Mouse (Mus musculus): ENCODE measurements at regions not wholly inside any gene's neighbourhood (a gene's known extent, or its start where the extent isn't known, plus 50 kb on each side); places are given as distances from the start of the nearest gene placed in this dataset.
A peak's percentile ranks its signal among the peaks of the same experiment; 100 is the strongest.

DNA sequence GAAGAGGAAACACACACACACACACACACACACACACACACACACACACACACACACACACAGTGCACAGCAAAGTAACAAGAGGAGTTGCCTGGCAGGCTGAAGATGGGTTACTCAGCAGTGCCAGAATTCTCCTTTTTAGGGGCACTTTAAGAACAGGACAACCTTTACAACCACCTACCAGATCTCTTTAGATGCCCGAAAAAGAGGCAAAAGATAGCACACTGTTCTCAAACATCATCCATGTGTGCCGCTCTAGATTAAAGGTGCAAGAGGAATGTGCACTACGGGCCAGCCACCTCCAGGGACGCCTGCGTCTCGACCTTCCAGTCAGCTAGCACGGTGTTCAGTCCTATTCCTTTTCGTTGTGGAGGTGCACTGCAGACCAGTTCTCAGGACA lies 247.7 kb downstream of the Ipo11 start:
- no peak overlapping the region for H3K27ac ChIP-seq (replicated peaks)
- H3K9me3 ChIP-seq, result no peaks in the 10 kb centered on the region
- H3K27me3 ChIP-seq, result no peaks in the 10 kb centered on the region
- no peak for ATAC-seq (ENCODE audit: low FRiP score, low read depth)
- no peak overlapping the region for H3K4me2 ChIP-seq
- H3K4me3 ChIP-seq, result no peak overlapping the region
- WGBS, result 86% methylated on average over 8 of the region's 8 CpGs
- no peak overlapping the region for H3K9ac ChIP-seq
- no peaks in the 10 kb centered on the region for H3K36me3 ChIP-seq
- H3K4me1 ChIP-seq (replicated peaks), result no peaks in the 10 kb centered on the region

DNA sequence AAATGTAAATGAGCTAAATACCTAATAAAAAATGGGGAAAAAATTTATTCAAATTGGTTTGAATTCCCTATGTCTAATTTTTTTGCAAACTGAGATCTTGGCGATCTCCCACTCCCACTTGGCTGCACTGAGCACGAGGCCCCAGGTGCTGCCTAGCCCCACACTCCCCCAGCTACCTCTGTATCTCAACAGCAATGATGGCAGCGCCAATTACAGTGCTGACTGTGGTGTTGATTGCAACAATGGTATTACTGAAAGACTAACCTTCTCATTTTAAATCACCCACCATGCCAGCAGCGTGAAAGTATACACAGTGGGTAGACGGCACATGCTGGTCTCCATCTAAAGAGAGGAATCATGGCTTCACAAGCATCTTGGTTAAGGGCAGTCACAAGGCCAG lies 267.1 kb downstream of the Ipo11 start:
- no peak for ATAC-seq (ENCODE audit: low FRiP score, low read depth)
- Histone ChIP-seq H3K4me1 (replicated peaks) (no peaks in the 10 kb centered on the region), H3K9ac (no peak overlapping the region), H3K36me3 (no peaks in the 10 kb centered on the region), H3K4me2 (no peak overlapping the region), H3K27me3 (no peaks in the 10 kb centered on the region), H3K27ac (replicated peaks) (no peak overlapping the region), H3K4me3 (no peak overlapping the region), H3K9me3 (peaks cover 3% of the 10 kb centered on the region; the same call in 1 of the 2 replicates)
- WGBS, result 88% methylated on average over 5 of the region's 5 CpGs

DNA sequence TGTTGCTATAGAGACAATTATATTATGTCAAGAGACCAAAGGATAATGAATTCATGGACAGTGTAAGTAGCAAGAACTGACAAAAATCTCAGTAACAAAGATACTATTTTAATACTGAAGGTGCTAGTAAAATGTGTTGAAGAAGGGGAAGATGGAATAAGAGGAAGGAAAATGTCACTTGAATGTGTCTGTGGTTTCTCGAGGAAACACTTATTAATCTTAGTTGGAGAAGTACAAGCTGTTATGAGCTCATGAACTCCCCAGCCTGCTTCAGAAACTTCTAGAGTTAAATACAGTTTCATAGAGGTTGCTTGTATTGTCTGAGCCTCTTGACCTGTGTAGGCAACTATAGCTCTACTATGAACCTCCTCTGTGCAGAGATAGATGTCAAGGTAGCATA lies 274.6 kb downstream of the Ipo11 start:
- H3K9me3 ChIP-seq, result no peaks in the 10 kb centered on the region
- no peak for ATAC-seq (ENCODE audit: low FRiP score, low read depth)
- no peak overlapping the region for H3K9ac ChIP-seq
- H3K27ac ChIP-seq (replicated peaks), result no peak overlapping the region
- H3K4me3 ChIP-seq, result no peak overlapping the region
- 76% methylated on average over 1 of the region's 1 CpGs for WGBS
- H3K36me3 ChIP-seq, result no peaks in the 10 kb centered on the region
- no peaks in the 10 kb centered on the region for H3K4me1 ChIP-seq (replicated peaks)
- H3K27me3 ChIP-seq, result no peaks in the 10 kb centered on the region
- no peak overlapping the region for H3K4me2 ChIP-seq

DNA sequence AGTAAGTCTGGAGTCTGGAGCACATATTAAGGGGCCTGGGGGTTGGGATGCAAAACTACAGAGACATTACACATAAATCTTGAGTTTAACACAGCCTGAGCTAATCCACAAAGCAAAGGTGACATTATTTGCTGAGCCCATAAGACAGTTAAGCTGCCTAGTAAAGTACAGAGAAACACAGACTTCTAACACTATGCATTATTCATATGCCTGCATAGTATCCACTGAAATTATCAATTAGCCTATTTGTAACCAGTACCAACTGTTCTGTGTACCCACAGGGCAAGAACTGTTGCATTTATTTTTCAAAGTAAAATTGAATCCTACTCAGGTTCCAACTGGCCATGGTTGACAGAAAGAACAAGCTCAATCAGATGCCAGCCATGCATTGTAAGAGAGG lies 287.4 kb downstream of the Ipo11 start:
- no peaks in the 10 kb centered on the region for H3K27me3 ChIP-seq
- no peak for ATAC-seq (ENCODE audit: low FRiP score, low read depth)
- no peaks in the 10 kb centered on the region for H3K36me3 ChIP-seq
- H3K4me3 ChIP-seq, result no peak overlapping the region
- H3K4me2 ChIP-seq, result no peak overlapping the region
- no peak overlapping the region for H3K9ac ChIP-seq
- H3K27ac ChIP-seq (replicated peaks), result no peak overlapping the region
- no peaks in the 10 kb centered on the region for H3K4me1 ChIP-seq (replicated peaks)
- H3K9me3 ChIP-seq, result no peaks in the 10 kb centered on the region

DNA sequence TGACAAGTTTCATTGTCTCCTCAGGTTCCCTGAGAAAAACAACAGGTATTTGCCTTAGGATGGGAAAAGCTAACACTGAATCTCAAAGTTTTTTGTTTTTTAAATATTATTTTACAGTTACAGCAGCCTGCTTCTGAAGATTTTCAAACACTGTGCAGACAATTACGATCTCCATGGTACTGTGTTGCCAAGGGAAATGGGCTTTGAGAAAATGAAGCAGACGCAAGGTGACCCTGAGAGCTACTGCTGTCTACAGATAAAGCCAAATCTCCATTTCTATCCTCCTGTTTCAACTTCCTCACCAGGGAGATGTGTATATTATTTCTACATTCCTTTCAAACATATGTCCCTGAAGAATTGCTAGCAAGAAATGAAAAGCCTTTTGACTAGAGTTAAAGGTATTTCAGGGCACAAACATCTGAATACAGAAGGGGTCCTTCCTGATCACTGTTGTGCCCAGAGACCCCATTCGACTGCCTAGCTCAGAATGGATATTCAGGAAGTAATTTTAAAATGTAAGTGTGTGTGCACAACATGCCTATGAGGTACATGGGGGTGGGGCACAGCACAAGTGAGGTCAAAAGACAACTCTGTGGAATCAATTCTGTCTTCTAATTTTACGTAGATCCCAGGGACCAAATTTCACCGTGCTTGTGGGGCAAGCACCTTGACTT lies 293.3 kb downstream of the Ipo11 start:
- H3K4me1 ChIP-seq (replicated peaks), result no peaks in the 10 kb centered on the region
- no peak overlapping the region for H3K4me3 ChIP-seq
- no peak for ATAC-seq (ENCODE audit: low FRiP score, low read depth)
- H3K9ac ChIP-seq, result no peak overlapping the region
- H3K27ac ChIP-seq (replicated peaks), result no peak overlapping the region
- no peaks in the 10 kb centered on the region for H3K9me3 ChIP-seq
- H3K27me3 ChIP-seq, result no peaks in the 10 kb centered on the region
- WGBS, result 70% methylated on average over 5 of the region's 5 CpGs
- no peak overlapping the region for H3K4me2 ChIP-seq
- no peaks in the 10 kb centered on the region for H3K36me3 ChIP-seq

DNA sequence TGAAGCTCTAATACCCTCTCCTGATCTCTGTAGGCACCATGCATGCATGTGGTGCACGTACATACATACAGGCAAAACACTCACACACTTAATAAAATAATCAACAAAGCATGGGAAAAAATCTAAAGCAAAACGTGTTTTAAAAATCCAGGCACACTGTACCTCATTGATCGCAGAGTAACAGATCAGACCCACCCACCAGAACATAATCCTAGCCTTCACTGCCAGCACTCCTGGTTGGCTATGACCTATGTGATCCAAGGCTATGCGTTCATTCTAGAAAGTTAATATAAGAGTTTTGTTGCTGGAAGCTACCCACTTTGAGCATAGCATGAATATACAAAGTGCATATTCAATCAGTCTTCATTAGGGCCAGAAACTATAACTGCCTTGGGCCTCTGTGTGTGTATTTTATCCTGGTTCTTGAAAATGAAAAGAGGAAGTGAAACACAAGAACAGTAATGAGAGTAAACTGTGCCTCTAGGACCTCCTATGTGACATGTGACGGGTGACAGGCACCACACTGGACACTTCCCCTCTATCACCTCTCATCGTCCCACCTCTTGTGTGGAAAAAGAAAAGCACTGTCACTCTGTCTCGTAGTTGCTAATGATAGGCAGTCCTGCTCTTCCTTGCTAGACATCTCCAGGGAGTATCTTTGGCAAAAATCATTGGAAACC lies 297.9 kb downstream of the Ipo11 start:
- WGBS, result 83% methylated on average over 7 of the region's 7 CpGs
- ATAC-seq (ENCODE audit: low FRiP score, low read depth), result no peak
- no peak overlapping the region for H3K4me3 ChIP-seq

DNA sequence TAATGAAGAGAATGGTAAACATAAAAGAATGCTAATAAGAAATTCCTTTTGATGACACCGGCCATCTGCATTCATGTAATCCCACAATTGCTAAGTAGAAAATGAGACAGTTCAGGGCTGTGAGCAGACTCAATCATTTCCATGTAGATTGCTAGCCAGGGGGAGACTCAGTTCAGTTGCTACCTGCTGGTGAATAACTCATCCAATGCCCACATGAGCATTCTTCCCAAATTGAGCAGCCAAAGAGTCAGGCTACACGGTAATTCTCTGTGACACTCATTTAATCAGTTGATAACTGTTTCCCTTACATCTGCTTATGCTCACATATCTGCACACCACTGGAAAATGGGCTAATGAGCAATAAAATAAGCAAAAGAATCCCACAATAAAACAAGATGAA lies 345.0 kb downstream of the Ipo11 start:
- Histone ChIP-seq H3K4me1 (replicated peaks) (no peaks in the 10 kb centered on the region), H3K4me2 (no peak overlapping the region), H3K9ac (no peak overlapping the region), H3K27me3 (no peaks in the 10 kb centered on the region), H3K36me3 (no peaks in the 10 kb centered on the region), H3K27ac (replicated peaks) (no peak overlapping the region), H3K4me3 (no peak overlapping the region), H3K9me3 (no peaks in the 10 kb centered on the region)
- ATAC-seq (ENCODE audit: low FRiP score, low read depth), result no peak
- WGBS, result 55% methylated on average over 2 of the region's 2 CpGs

More for the DNA sequence above, 297.9 kb downstream of the Ipo11 start:
- no peak overlapping the region for H3K9ac ChIP-seq
- H3K27ac ChIP-seq (replicated peaks), result no peak overlapping the region
- H3K4me1 ChIP-seq (replicated peaks), result no peaks in the 10 kb centered on the region
- no peaks in the 10 kb centered on the region for H3K36me3 ChIP-seq
- H3K4me2 ChIP-seq, result no peak overlapping the region
- H3K9me3 ChIP-seq, result no peaks in the 10 kb centered on the region
- H3K27me3 ChIP-seq, result no peaks in the 10 kb centered on the region

DNA sequence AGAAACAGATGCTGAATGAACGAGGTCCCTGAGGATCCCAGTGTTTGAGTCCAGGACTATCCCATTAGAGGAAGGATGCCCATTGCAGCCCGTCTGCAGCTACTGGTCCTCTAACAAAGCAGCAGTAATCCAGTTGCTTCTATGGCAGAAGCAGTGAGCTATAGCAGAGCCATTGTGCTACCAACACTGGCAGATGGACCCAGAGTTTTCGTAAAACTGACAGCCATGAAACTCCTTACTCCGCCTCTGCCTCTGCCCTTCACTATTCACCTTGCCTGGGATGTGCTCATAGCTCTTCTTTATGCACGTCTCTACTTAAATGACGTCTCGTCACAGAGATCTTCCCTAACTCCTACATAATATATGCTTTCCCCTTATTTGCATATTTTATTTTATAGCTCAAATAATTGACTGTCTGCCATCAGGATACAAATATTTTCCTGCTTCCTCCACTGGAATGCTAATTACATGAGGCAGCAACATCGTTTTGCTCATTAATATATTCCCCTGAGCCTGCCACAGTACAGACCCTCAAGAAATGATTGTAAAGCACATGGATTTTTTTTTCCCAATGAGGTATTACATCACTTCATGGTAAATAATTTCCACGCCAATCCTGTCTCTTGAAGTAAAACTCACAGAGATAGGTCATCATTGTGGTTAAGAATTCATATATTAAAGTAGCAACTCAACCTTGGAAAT lies 368.9 kb downstream of the Ipo11 start:
- H3K27me3 ChIP-seq, result no peaks in the 10 kb centered on the region
- H3K4me1 ChIP-seq (replicated peaks), result peaks cover 3% of the 10 kb centered on the region; the same call in 1 of the 2 replicates
- WGBS, result 54% methylated on average over 9 of the region's 9 CpGs
- H3K9me3 ChIP-seq, result no peaks in the 10 kb centered on the region
- ATAC-seq (ENCODE audit: low FRiP score, low read depth), result peak; percentile 48; the same call in 1 of the 2 replicates
- no peak overlapping the region for H3K27ac ChIP-seq (replicated peaks)
- H3K36me3 ChIP-seq, result no peaks in the 10 kb centered on the region
- no peak overlapping the region for H3K9ac ChIP-seq
- H3K4me3 ChIP-seq, result no peak overlapping the region
- H3K4me2 ChIP-seq, result no peak overlapping the region

DNA sequence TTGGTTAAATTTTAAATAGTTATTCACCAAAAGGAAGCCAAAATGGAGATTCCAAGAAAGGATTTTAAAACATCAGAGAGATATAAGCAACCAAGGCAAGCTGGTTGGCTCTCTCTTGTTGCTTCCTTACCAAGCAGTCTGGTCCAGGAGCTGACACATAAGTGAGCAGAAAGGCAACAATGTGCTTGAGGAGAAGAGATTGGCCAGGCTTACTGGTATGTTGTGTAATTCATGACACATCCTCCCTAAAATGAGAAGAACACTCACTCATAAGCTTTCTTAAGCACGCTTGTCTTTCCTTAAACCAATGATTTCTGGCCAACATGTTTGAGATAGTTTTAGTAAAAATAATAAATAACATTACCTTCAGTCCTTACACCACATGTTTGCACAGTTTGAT lies 374.2 kb downstream of the Ipo11 start:
- peaks cover 2% of the 10 kb centered on the region; the same call in 1 of the 2 replicates for H3K4me1 ChIP-seq (replicated peaks)
- no peaks in the 10 kb centered on the region for H3K9me3 ChIP-seq
- H3K4me2 ChIP-seq, result no peak overlapping the region
- H3K9ac ChIP-seq, result no peak overlapping the region
- no peak overlapping the region for H3K27ac ChIP-seq (replicated peaks)
- H3K4me3 ChIP-seq, result no peak overlapping the region
- no peak for ATAC-seq (ENCODE audit: low FRiP score, low read depth)
- no peaks in the 10 kb centered on the region for H3K36me3 ChIP-seq
- 82% methylated on average over 1 of the region's 1 CpGs for WGBS
- no peaks in the 10 kb centered on the region for H3K27me3 ChIP-seq

DNA sequence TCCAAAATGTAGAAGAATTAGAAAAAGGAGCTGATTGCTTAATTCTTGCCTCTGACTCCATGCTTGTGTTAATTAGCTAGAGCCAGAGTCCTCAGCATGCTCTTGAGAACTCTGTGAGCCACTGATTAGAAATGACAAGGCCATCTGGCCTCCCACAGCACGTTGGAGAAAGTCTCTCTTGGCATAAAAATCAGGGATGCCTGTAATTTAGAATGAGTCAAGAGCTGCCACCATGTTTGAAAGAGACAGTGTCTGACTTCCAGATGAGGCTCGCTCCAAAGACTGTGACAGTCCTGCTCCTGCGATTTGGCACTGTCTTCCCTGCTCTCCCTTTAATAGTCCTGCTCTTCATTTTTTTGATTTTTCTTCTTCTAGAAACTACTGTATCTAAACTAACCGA lies 374.6 kb downstream of the Ipo11 start:
- WGBS, result 58% methylated on average over 4 of the region's 4 CpGs
- no peaks in the 10 kb centered on the region for H3K36me3 ChIP-seq
- H3K9ac ChIP-seq, result no peak overlapping the region
- H3K9me3 ChIP-seq, result no peaks in the 10 kb centered on the region
- ATAC-seq (ENCODE audit: low FRiP score, low read depth), result peak; percentile 71
- no peak overlapping the region for H3K4me3 ChIP-seq
- no peak overlapping the region for H3K27ac ChIP-seq (replicated peaks)
- no peaks in the 10 kb centered on the region for H3K27me3 ChIP-seq
- no peak overlapping the region for H3K4me2 ChIP-seq
- H3K4me1 ChIP-seq (replicated peaks), result no peaks in the 10 kb centered on the region

DNA sequence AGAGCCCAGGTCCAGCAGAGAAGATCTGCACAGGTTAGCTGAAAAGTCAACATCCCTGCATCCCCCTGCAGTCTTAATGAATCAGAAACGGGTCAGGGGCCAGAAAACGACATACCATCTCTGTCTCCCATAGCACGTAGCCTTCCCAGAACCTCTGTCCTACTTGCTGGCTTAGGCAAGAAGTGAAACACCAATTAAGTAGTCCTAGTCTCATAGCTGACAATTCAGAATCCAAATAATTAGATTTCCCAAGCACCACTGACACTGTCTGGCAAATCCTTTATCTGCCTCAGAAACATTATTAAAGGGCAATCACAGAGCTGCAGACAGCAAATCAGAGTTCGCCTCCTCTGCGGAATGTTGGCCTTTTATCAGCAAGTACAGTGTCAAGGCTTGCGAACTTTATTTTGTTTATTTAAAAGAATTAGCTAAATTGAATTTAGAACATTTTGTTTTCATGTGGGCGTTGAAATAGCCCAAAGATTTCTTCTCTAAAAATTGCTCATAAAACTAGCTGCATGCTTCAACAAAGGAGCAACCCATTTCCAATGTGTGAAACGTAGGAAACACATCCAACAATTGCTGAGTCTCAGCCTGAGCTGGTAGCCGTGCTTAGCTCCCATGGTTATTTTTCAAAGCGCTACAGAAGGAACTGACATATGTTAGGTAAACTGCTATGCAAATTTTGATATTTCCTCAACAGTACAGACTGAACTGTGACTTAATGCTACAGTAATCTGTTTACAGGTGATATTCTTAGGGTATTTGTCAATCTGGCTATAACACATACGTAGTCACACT lies 411.2 kb downstream of the Ipo11 start:
- Histone ChIP-seq H3K36me3 (no peaks in the 10 kb centered on the region), H3K4me1 (replicated peaks) (no peaks in the 10 kb centered on the region), H3K27me3 (no peaks in the 10 kb centered on the region), H3K4me2 (no peak overlapping the region), H3K9me3 (no peaks in the 10 kb centered on the region), H3K4me3 (no peak overlapping the region), H3K27ac (replicated peaks) (no peak overlapping the region), H3K9ac (no peak overlapping the region)
- ATAC-seq (ENCODE audit: low FRiP score, low read depth), result no peak
- 82% methylated on average over 11 of the region's 11 CpGs for WGBS
